9 mouse cellular contexts compared by ENCODE assay signal in the genomic region with DNA sequence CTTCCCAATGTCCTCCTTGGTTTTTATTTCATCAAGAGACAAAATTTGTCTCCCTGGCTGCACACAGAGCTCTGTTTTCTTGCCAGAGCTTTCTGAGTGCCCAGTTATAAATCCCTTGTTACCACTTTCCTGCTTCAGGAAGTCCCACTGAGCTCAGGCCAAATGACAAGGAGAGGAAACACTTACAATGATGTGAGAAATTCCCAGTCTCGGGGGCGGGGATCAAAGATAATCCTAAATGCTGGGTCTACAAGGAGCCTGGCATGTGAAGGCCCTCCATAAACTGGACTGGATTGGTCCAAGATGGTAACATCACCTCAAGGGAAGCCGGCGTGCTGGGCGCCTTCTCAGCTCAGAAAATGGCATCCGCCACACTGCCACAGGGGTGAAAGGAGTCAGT. TPM values are rescaled to one million over a fixed set of nuclear protein-coding genes. Genes with fewer than 3 reads are reported as not detected.
DNase-seq lines count a peak whose midpoint lies in the region; ATAC-seq and TF ChIP-seq lines count a peak whose summit lies in the region.
"Had no signal": no experiment of that assay in that cellular context is flagged by ENCODE, and none has a peak within 500 bp of the region (broad histone marks: within the 10 kb centered on the region; RNA-seq: fewer than 3 reads in every experiment).

No protein-coding gene starts in this region.

- 90% methylated on average over 6 of the region's 6 CpGs for WGBS in spleen, adult 2 months
- 81% methylated on average over 6 of the region's 6 CpGs for WGBS in hindbrain, embryonic 12.5 days
- WGBS in limb, embryonic 15.5 days = 32% methylated on average over 6 of the region's 6 CpGs

- TF ChIP-seq POLR2A in spleen, adult 2 months (IDR thresholded peaks at IDR 0.05; ENCODE audit: low read depth, low read length) = no peak

- no peak overlapping the region for H3K4me2 ChIP-seq in hindbrain, embryonic 12.5 days (replicated peaks)
- peak overlapping the region; percentile 13 for H3K4me2 ChIP-seq in limb, embryonic 15.5 days

- no peaks in the 10 kb centered on the region for H3K9me3 ChIP-seq in hindbrain, embryonic 12.5 days (replicated peaks)
- no peaks in the 10 kb centered on the region for H3K9me3 ChIP-seq in limb, embryonic 15.5 days

- ATAC-seq in hindbrain, embryonic 12.5 days (ENCODE audit: low FRiP score) = no peak
- ATAC-seq in limb, embryonic 15.5 days (ENCODE audit: insufficient number of reproducible peaks, low FRiP score, low TSS enrichment, low read depth) = no peak
- ATAC-seq in erythroblast, adult 5-6 weeks (replicated peaks; ENCODE audit: low FRiP score, poor library complexity, severe bottlenecking) = no peak

- no peak overlapping the region for H3K9ac ChIP-seq in hindbrain, embryonic 12.5 days
- no peak overlapping the region for H3K9ac ChIP-seq in limb, embryonic 15.5 days

- H3K4me3 ChIP-seq in spleen, adult 2 months (ENCODE audit: extremely low read depth, insufficient read depth, insufficient read length) = no peak overlapping the region
- H3K4me3 ChIP-seq in hindbrain, embryonic 12.5 days = no peak overlapping the region
- H3K4me3 ChIP-seq in limb, embryonic 15.5 days = no peak overlapping the region

- H3K4me1 ChIP-seq in spleen, adult 2 months (ENCODE audit: control insufficient read depth, insufficient read depth, insufficient read length) = no peaks in the 10 kb centered on the region
- H3K4me1 ChIP-seq in hindbrain, embryonic 12.5 days = peaks cover 65% of the 10 kb centered on the region
- H3K4me1 ChIP-seq in limb, embryonic 15.5 days = peaks cover 70% of the 10 kb centered on the region

- DNase-seq in spleen, adult 2 months (ENCODE audit: low read depth in 1 of 2, low spot score in 2 of 2) = no peak
- no peak for DNase-seq in spleen, postnatal 4 days (ENCODE audit: low spot score in 2 of 2)
- no peak for DNase-seq in c-Kit-positive CD71-positive TER-119-positive erythroid progenitor cells, embryonic 14.5 days (ENCODE audit: low spot score)
- DNase-seq in embryo, embryonic 9.5 days (ENCODE audit: extremely low spot score) = no peak
- no peak for DNase-seq in urinary bladder, postnatal 4 days (ENCODE audit: low spot score in 2 of 2)

- no peaks in the 10 kb centered on the region for H3K36me3 ChIP-seq in spleen, adult 2 months (ENCODE audit: control insufficient read depth, insufficient read depth, low read length)
- H3K36me3 ChIP-seq in hindbrain, embryonic 12.5 days = no peaks in the 10 kb centered on the region
- no peaks in the 10 kb centered on the region for H3K36me3 ChIP-seq in limb, embryonic 15.5 days

- H3K27me3 ChIP-seq in spleen, adult 2 months (ENCODE audit: control insufficient read depth, insufficient read depth, low read length) = no peaks in the 10 kb centered on the region
- H3K27me3 ChIP-seq in hindbrain, embryonic 12.5 days = no peaks in the 10 kb centered on the region
- no peaks in the 10 kb centered on the region for H3K27me3 ChIP-seq in limb, embryonic 15.5 days

- H3K27ac ChIP-seq in spleen, adult 2 months (ENCODE audit: insufficient read depth, low read length) = peak overlapping the region; percentile 33; the same call in 1 of the 2 replicates
- H3K27ac ChIP-seq in hindbrain, embryonic 12.5 days = peak overlapping the region; percentile 19
- H3K27ac ChIP-seq in limb, embryonic 15.5 days = peak overlapping the region; percentile 78
- H3K27ac ChIP-seq: macrophage had no signal

- no peak for TF ChIP-seq CTCF in spleen, adult 2 months (IDR thresholded peaks at IDR 0.05; ENCODE audit: extremely low read depth, insufficient read depth, insufficient read length, insufficient replicate concordance)

RNA-seq across cellular contexts. Expression of gene Glod4, which starts 49.3 kb away (rescaled TPM):
- 2.1 and 2.9 TPM in 2 replicates for polyA plus RNA-seq in spleen, adult 2 months (2012; rRNA removed)
- polyA plus RNA-seq in hindbrain, embryonic 12.5 days (2016; fragmentation: Nextera tagmentation; extraction: Ambion mirVana) = 109 and 118 TPM in 2 replicates
- 128 and 131 TPM in 2 replicates for polyA plus RNA-seq in limb, embryonic 15.5 days (2015; fragmentation: Nextera tagmentation; extraction: Ambion mirVana)
- total RNA-seq in erythroblast, adult 5-6 weeks (2015; ENCODE audit: low replicate concordance) = 12.1 and 31.5 TPM in 2 replicates
- total RNA-seq in erythroblast, adult 5-6 weeks (2017; ENCODE audit: low replicate concordance) = 16.7 and 55.0 TPM in 2 replicates

RNA-seq across cellular contexts. Expression of gene Mrm3, which starts 49.3 kb away (rescaled TPM):
- 2.7 and 3.6 TPM in 2 replicates for polyA plus RNA-seq in spleen, adult 2 months (2012; rRNA removed)
- polyA plus RNA-seq in hindbrain, embryonic 12.5 days (2016; fragmentation: Nextera tagmentation; extraction: Ambion mirVana) = 15.4 and 18.0 TPM in 2 replicates
- 22.8 and 27.2 TPM in 2 replicates for polyA plus RNA-seq in limb, embryonic 15.5 days (2015; fragmentation: Nextera tagmentation; extraction: Ambion mirVana)
- 2.7 and 4.2 TPM in 2 replicates for total RNA-seq in erythroblast, adult 5-6 weeks (2015; ENCODE audit: low replicate concordance)
- 3.2 and 4.7 TPM in 2 replicates for total RNA-seq in erythroblast, adult 5-6 weeks (2017; ENCODE audit: low replicate concordance)

Comparison
In these comparisons a context has a peak if more than half of its experiments do, and no peak if none do; other contexts are left out.
1. H3K27ac ChIP-seq: peak in every context shown above with its lines; median percentile 78 in limb, embryonic 15.5 days; 33 in spleen, adult 2 months; 19 in hindbrain, embryonic 12.5 days.
2. RNA of gene Glod4, which starts 49.3 kb away (polyA plus RNA-seq): 128 to 131 TPM in limb, embryonic 15.5 days and 109 to 118 TPM in hindbrain, embryonic 12.5 days; 2.1 to 2.9 TPM in spleen, adult 2 months; every median in the first group is over 10 times any median in the second.